Mouse (Mus musculus) retina, postnatal 1 day (tissue): ENCODE measurements around the gene Cdiptos.
A peak's percentile ranks its signal among the peaks of the same experiment; 100 is the strongest.

Source experiments
- DNase-seq: peaks from one replicate; pipeline ENCODE4 v3.0.0-alpha.2; 2012

Cdiptos gene

DNA sequence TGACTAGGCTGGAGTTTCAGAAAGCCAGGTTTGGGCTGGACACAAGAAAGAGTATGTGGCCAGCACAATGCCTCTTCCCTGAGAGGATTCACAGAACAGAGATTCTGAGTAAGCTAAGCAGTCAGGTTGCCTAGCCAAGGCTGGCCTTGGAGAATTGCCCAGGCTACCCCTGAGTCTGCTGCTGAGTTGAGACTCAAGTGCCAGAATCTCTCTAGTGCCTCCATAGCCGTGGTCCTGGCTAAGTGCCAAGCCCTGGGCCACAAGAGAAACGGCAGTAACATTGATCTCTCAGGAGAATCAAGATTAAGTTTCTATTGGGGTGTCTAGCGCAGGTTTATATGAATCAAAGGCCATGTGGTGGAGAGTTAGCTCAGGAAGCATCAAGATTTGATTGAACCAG, 10.3 kb downstream of the Cdiptos start:
- no peak for DNase-seq

DNA sequence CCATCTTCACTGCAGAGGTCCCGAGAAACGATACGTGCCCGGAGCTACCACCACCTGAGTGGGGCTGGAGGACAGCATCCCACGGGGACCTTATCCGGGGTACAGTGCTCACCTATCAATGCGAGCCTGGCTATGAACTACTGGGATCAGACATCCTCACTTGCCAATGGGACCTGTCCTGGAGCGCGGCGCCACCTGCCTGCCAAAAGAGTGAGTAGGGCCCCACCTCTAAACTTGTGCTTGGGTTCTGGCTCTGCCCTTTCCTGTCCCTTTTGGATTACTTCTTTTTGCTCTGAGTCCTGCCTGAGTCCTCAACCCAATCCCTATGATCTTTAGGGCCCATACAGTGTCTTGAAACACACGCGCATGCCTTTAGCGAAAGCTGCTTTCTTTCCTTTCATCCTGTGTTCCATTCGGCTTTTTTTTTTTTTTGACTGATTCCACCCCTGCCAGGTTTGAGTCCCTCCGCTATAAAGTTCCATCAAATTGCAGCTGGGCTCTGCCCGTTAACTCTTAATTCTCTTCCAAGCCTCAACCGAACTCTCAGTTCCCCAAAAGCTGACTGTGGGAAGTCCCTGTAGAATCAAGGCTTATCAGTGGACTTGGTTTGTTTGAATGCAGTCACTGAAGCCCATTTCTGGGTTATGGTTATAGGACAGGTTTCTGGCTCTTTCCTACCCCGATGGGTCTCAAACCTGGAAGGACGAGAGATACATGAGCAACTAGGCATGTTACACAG, 12.2 kb downstream of the Cdiptos start:
- DNase-seq, result peak; percentile 40

DNA sequence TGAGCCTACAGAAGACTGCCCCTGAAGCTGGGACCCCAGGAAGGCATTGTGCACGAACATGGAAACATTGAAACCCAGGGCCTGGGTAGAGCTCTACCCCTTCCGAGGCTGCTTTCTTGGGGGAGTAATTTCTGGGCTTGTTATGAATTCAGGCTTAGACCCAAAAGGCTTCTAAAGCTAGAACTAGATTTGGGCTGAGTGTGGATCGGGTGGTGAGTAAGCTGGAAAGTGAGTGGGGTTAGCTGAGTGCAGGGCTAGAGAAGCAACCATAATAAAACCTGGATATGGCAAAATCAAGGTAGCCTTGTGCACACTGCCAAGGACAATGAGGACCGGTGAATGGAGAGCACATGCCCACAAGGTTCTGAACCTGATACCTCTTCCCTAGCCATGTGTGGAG, 13.9 kb downstream of the Cdiptos start:
- DNase-seq, result no peak

DNA sequence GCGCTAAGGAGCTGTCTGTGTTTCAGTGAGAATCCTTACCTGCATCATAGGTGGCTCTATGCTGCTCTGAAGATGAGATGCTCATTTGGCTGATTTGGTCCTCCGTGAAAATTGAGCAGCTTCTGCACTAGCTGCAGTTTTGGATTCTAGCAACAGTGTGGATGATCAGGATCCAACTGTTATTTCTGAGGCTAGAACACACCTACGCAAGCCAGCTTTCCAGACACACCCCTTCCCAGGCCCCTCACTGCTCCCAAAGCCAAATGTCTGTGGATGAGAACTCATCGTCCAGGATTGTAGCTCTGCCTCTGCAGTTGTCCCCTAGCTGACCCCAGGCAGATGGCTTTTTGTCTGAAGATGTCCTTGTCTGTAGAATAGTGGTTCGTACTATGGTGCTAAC, 14.8 kb downstream of the Cdiptos start:
- DNase-seq, result no peak

DNA sequence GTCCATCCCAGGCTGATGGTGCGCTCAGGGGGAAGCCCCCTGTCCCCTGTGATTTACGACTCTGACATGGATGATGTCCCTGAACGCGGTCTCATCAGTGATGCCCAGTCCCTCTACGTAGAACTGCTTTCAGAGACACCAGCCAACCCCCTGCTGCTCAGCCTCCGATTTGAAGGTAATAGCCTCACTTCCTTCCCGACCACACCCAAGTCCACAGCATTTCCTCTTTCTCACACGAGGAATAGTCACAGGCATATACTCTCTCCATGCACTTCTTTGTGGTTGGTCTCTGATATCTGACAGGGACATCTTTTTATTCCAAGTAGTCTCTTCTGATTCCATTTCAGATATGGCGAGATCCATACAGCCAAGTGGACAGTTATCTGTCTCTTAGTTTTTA, 16.1 kb downstream of the Cdiptos start:
- DNase-seq, result no peak

DNA sequence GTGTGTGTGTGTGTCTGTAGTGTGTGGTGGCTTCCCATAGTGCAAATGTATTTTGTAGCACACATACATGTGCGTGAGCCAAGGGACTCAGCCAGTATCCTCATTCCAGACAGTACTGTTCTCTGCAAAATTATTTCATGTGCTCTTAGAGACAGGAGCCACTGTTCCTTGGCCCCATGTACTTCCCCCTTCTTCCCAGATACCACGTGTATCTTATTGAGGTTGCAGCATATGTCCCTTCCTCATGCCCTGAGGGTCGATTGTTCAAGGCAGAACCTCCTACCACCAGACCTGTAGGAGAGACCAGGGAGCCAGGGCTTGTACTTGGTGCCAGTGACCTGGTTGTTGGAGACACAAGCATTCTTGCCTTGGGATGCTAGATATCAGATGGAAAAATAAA, 20.8 kb downstream of the Cdiptos start:
- no peak for DNase-seq

DNA sequence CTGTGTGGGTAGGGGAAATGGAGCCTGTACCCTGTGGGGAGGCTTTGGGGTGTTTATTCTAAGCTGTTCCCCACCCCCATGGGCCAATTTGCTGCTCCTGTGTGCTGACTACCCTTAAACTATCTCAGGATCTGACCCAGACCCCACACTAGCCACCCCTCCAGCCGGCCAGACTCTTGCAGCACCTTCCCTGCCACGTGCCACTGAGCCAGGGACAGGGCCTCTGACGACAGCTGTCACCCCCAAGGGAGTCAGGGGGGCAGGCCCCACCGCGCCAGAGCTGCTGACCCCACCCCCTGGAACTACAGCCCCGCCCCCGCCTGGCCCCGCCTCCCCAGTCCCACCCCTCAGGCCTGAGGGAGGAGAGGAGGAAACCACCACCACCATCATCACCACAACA, 23.3 kb downstream of the Cdiptos start:
- peak; percentile 34 for DNase-seq

DNA sequence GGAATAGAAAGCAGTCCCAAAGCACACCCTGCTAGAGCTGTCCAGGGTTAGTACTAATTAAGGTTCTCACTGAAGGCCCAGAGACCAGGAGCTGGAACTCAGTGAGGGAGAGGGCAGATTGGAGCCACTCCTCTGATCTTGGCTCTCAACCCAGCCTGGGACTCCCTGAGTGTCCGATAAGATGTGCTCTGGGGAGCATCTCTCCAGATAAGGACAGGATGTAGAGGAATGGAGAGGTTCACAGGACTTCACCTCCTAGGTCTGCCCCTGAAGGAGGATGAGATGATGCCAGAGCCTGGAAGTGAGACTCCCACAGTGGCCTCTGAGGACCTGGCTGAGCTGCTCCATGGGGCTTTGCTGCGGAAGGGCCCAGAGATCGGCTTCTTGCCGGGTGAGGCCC, 24.2 kb downstream of the Cdiptos start:
- DNase-seq, result no peak

DNA sequence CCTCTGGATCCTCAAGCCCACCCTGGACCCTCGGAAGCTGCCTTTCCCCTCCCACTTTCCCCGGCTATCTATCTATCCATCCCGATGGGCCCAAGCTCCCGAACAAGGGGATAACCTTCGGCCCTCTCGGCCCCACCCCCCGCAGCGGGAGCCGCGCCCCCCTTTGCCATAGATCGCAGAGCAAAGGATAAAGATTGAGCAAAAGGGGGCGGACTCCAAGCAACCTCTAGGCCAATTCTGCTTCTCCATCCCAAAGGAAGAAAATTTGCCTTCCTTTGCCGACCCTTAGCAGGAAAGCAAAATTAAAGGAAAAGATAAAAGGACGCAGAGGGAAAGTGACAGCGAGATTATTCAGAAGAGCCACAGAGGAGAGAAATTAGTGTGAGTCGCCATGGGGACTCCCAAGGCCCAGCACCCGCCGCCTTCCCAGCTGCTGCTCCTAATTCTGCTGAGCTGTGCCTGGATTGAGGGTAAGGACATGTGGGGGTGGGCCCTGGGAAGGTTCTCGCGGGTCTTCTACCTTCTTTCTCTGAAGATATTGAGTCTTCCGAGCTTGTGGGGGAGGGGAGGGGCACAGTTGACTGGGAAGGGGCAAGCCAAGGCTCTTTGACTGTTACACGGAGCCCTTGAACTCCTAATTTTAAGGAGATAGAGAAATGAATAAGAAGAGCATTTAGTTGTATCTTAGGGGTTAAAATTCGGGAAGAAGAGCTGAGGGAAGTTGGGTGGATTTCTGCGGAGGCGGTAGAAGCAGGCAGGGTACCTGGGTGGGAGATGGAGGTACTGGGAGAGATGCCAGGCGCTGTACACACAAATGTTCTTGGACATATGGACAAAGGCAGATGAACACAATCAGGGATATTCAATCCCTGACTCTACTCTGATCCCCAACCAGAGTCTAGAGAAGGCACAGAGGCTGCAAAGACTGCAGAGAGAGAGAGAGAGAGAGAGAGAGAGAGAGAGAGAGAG, 25.0 kb downstream of the Cdiptos start:
- DNase-seq, result peak; percentile 33

DNA sequence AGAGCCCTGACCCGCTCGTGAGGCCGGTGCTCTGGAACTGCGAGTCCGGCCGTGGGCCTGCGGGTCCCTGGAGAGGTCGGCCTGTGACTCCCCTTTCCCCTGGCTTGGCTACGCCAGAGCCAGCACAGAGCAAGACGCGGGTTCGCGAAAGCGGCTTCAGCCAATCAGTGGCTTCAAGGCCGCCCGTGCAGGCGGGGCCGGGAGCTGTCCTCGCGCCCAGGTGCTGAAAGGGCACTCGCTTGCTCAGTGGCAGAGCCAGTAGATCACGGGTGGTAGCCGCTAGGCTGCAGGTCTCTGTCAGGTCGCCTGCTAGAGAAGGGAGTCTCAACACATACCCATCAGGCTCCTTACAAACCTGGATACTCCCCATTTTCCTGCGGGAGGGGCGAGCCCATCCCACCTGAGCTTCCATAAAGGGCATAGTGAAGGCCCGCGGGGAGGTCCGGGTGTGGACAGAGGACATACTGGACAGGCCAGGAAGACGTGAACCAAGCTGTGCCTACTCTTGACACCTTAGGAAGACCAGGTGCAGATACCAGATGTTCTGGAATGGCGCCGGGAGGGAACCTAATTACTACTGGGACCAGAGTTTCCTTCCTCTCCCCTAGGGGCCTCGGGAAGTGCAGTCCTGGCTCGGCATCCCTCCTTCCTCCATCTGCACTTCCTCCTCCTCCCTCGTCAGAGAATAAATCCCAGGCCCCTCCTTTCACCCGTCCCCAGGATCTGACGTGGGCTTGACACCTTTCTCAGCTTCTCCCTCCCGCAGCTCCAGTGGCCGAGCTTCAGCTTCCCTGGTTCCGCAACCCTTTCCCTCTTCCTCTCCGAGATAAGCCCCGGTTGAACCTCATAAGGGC, 25.9 kb downstream of the Cdiptos start, which contains the start of gene Sez6l2:
Gene Sez6l2 (plus strand): TSS at position 771 of the 854 bp plus-strand sequence.
- DNase-seq, result peak; percentile 92

DNA sequence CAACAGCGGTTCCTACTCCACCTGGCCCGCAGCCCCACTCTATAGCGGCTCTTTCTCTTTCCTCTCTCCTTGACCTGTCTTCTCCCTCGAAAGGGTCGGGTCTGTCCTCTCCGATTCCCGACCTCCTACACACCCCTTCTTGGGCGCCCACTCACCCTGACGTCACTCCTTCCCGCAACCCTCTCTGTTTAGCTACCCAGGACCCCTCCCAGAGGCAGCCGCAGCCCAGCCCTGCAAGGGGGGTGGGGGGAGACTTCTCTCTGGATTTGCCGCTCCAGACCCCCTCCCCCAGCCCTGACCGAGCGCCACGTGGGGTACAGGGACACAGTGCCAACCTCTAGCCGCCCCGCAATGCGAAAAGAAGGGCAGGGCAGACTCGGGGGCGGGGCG, 26.5 kb downstream of the Cdiptos start, which contains the start of gene Asphd1:
Gene Asphd1 (minus strand): TSS at position 180 of the 390 bp plus-strand sequence.
- no peak for DNase-seq

DNA sequence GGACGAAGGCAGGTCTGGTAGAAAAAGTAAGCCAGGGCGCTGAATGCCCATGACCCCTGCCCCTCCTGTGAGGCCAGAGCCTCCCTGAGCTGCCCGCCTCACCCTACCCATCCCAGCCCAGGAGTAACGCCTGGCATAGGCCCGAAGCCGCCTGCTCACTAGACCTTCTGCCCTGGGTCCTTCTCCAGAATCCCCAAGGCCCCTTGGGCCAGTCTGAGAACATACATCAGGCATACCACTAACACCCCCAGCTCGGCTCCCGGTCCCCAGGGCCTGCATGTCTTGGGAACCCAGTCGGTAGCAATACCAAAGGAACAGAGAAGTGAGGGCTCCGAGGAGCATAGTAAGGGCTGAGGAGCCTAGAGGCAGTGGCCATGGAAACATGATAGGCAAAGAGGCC, 27.3 kb downstream of the Cdiptos start:
- DNase-seq, result no peak

DNA sequence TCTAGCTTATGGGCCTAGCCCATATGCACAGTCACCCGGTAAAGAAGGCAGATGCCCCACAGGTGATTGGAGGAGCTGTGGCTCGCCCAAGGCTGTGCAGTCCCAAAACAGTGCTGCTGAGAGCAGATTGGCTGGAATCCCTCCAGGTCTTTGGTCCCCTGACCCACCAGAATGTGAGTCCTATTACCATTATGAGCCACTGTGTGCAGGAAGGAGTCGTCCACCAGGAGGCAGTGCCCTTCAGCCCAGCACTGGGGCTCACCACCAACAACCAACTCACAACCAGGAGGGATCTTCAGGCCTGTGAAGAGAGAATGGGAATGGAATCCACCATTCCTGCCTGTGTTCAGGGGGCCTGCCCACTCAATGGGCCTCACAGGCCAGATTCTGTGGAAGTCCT, 29.4 kb downstream of the Cdiptos start:
- peak; percentile 59 for DNase-seq

DNA sequence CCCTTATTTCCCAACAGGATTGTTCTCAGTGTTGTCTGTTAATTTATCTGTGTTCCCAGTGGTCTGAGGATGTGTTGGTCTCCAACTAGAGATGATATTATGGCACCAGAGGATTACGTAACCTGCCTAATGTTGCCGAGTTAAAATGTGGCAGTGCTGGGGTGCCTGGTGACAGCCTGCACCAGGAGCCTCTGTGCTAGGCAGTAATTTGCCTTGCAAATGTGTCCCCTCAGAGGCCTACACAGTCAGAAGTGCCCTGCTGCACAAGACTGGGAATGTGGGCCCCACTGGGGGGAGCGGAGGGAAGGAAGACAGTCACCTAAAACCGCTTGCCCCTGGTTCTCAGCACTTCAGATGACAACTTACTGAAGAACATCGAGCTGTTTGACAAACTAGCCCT, 34.1 kb downstream of the Cdiptos start:
- no peak for DNase-seq

DNA sequence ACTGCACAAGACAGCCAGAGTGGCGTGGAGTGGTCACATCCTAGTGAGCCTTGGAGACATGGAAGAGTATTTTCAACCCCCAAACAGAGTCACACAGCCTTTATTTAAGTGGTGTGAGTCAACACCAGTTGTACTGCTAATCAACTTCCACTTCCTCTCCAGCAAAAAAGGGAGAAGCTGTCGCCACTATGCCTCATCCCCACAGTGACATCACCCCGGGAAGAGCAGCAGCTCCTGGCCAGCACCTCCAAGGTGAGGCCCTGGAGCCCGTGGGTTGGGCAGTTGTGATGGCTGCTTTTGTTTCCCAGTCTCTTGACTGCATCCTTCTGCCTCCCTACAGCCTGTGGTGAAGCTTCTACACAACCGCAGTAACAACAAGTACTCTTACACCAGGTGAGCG, 34.7 kb downstream of the Cdiptos start:
- no peak for DNase-seq

DNA sequence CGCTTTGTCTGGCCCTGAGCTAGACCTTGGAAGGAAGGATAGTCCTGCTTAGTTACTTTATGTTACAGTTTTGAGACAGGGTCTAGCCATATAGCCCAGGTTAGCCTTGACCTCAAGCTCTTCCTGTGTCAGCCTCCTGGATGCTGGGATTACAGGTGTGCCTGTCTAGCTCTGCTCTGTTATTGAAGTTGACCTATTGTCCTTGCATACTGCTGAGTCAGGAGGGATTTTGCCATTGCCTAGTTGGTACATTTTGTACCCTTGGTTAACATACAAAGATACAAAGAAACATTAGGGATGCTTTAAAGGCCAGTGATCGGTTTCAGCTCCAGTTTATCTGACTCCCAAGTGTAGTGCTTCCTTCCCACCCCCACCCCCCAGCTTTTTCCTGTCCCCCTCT, 43.2 kb downstream of the Cdiptos start:
- DNase-seq, result no peak

DNA sequence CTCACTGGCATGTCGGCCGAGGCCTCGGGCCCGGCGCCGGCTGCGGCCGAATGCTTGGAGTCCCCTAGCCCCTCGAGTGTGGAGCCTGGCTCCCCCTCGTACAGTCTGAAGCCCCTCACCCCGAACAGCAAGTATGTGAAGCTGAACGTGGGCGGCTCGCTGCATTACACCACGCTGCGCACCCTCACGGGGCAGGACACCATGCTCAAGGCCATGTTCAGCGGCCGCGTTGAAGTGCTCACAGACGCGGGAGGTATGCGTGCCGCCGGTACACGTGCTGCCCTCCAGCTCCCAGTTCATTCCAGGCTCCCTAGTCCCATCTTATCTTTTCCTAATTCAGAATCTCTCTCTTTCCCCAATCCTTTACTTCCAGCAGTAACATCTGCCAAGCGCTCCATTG, 46.9 kb downstream of the Cdiptos start:
- no peak for DNase-seq

DNA sequence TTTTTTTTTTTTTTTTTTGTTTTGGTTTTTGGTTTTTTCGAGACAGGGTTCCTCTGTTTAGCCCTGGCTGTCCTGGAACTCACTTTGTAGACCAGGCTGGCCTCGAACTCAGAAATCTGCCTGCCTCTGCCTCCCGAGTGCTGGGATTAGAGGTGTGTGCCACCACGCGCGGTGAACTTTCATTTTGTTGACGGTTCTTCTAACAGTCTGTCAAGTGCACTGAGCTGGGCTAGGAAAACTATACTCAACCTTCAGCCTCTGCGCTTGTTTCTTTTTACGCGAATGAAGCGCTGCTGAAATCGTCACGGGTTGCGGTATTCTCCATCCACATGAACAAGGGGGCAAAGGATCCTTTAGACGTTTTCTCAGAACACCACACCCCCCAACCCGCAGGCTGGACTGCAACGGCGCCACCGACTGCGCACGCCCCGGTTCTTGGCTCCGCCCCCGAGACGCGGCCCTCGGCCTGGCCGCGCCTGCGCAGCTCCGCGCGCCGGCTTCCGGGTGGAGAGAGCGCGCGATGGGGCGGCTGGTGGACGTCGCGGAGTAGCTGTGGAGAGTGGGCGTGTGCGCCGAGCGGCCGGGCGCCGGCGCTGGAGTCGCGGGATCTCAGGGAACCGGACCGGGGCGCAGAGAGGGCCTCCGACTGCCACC, 47.4 kb downstream of the Cdiptos start, which contains the start of gene Kctd13:
Gene Kctd13 (plus strand): TSS at position 496 of the 654 bp plus-strand sequence.
- DNase-seq, result peak; percentile 95

DNA sequence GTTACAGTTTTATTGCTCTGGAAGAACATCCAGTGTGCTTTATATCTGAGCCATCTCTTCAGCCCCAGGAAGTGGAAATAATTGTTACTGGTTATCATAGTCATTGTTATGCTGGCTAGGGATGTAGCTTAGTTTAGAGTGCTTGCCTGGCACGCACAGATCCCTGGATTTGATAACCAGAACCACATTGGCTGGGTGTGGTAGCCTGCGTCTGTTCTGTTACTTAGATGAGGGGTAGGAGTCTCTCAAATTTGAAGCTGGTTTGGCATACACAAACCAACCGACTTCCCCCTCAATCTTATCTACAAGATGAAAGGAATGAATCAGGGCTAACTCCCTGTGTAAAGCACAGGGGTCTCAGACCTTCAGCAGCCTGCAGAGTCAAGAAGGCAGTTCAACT, 49.6 kb downstream of the Cdiptos start:
- no peak for DNase-seq

DNA sequence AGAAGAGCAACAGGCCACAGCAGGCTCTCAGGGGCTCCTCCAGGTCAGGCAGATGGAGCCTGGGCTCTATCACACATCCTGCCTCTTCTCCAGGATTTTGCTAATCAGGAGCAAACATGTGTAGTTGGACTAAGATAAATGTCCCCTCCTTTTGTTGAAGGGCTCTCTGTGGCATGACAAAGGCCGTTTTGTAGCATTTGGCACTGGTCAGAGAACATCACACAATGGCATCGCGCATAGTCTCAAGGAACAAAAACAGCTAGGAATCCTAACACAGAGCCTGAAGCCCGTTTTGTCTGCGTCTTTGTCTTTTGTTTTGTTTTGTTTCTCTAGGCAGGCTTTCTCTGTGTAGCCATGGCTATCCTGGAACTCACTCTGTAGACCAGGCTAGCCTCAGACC, 51.9 kb downstream of the Cdiptos start:
- DNase-seq, result no peak

DNA sequence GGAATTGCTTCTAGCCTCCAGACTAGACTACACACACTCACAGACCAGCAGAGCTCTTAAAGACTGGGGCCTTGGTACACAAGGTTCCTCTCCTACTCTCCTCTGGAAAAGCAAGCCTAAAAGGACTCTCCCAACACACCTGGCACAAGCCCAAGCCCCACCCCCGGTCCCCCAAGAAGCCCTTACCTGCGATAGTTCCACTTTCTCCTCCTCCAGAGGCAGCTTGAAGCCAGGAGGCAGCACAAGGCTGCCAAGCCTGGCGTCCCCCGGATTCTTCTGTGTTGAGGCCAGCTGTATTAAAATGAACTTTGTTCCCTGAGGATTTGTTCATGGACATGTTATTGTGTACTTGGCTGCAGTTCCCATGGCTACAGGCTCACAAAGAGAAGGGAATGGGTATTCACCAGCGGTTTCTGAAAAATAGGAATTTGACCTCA, 53.3 kb downstream of the Cdiptos start, which contains the start of gene Tmem219:
Gene Tmem219 (minus strand): TSS at position 294 of the 437 bp plus-strand sequence.
- DNase-seq, result peak; percentile 42
